Mouse (Mus musculus) hindbrain, postnatal 0 days (tissue): ENCODE measurements at regions not wholly inside any gene's neighbourhood (a gene's known extent, or its start where the extent isn't known, plus 50 kb on each side); places are given as distances from the start of the nearest gene placed in this dataset.

Experiments used
- ATAC-seq: fragments of 200-750 bp; cut with Nextera tagmentation; 2 replicates; pipeline ENCODE4 v1.8.0; 2017; ENCODE audit warnings: mild to moderate bottlenecking, moderate TSS enrichment, moderate library complexity
- DNase-seq: peaks from one replicate; pipeline ENCODE4 v3.0.0-alpha.2; 2015; ENCODE audit warnings: low spot score
- H3K27ac ChIP-seq: fragments of 300-500 bp; sonication (generic); 2 replicates; pipeline ENCODE4 v1.5.1; 2014; ENCODE audit warnings: mild to moderate bottlenecking
- H3K27me3 ChIP-seq: fragments of 300-500 bp; sonication (generic); 2 replicates; pipeline ENCODE4 v1.6.1; 2014; ENCODE audit warnings: low read length, mixed read lengths; ENCODE audit not compliant: insufficient read depth
- H3K36me3 ChIP-seq: fragments of 300-500 bp; sonication (generic); 2 replicates; pipeline ENCODE4 v1.6.1; 2014; ENCODE audit warnings: low read length, mixed read lengths; ENCODE audit not compliant: insufficient read depth
- H3K4me1 ChIP-seq: fragments of 300-500 bp; sonication (generic); 2 replicates; pipeline ENCODE4 v1.6.1; 2014; ENCODE audit warnings: antibody characterized with exemption, low read length, mixed read lengths; ENCODE audit not compliant: insufficient read depth
- H3K4me2 ChIP-seq: fragments of 300-500 bp; sonication (generic); 2 replicates; pipeline ENCODE4 v1.6.1; 2014; ENCODE audit warnings: low read depth, mild to moderate bottlenecking, low read length, moderate library complexity, mixed read lengths
- H3K4me3 ChIP-seq: fragments of 300-500 bp; sonication (generic); 2 replicates; pipeline ENCODE4 v1.5.1; 2014; ENCODE audit warnings: low read length
- H3K9ac ChIP-seq: fragments of 300-500 bp; sonication (generic); replicated peaks from 2 replicates; pipeline ENCODE4 v1.6.1; 2014; ENCODE audit warnings: mild to moderate bottlenecking, low read length, moderate library complexity, mixed read lengths
- H3K9me3 ChIP-seq: fragments of 300-500 bp; sonication (generic); 2 replicates; pipeline ENCODE4 v1.6.1; 2016; ENCODE audit warnings: low read length, mixed read lengths
- CTCF ChIP-seq: IDR thresholded peaks from 2 replicates; pipeline ENCODE4 v1.5.1; 2016; ENCODE audit warnings: antibody characterized with exemption, control low read depth, low read depth
- WGBS: fragments of 180-500 bp; shearing (Covaris S2); extraction: QIAGEN DNeasy Blood & Tissue Kit; methylation state at CpG from one replicate; pipeline ENCODE4 v1.1.7; 2014; 5-methylcytosine and 5-hydroxymethylcytosine counted together

- no peak for TF ChIP-seq CTCF
- Histone ChIP-seq H3K9ac (no peak overlapping the region), H3K27me3 (no peaks in the 10 kb centered on the region), H3K9me3 (no peaks in the 10 kb centered on the region), H3K4me3 (no peak overlapping the region), H3K4me2 (no peak overlapping the region), H3K4me1 (no peaks in the 10 kb centered on the region), H3K27ac (no peak overlapping the region), H3K36me3 (no peaks in the 10 kb centered on the region)
- DNase-seq: peak; percentile 47
- 0 out of 2 replicates have a peak, but pooled peaks have one; percentile 35 for ATAC-seq
- 50% methylated on average over 8 of the region's 8 CpGs for WGBS
These were observed 143.2 kb upstream of the Gm12830 start for GRCm38 (mm10) chr4:114678053-114678941.

- Histone ChIP-seq H3K9ac (no peak overlapping the region), H3K27me3 (no peaks in the 10 kb centered on the region), H3K9me3 (no peaks in the 10 kb centered on the region), H3K4me2 (no peak overlapping the region), H3K36me3 (no peaks in the 10 kb centered on the region), H3K4me1 (no peaks in the 10 kb centered on the region), H3K27ac (no peak overlapping the region), H3K4me3 (no peak overlapping the region)
- TF ChIP-seq CTCF: no peak
- 55% methylated on average over 6 of the region's 6 CpGs for WGBS
- no peak for DNase-seq
- ATAC-seq: no peak
These were observed 141.2 kb upstream of the Gm12830 start for GRCm38 (mm10) chr4:114680360-114680759.

- WGBS: 74% methylated on average over 7 of the region's 7 CpGs
- ATAC-seq: no peak
- DNase-seq: no peak
These were observed 138.6 kb upstream of the Gm12830 start for GRCm38 (mm10) chr4:114682955-114683354.

GRCm38 (mm10) chr4:114683696-114684095 is 137.8 kb upstream of the Gm12830 start:
- no peak overlapping the region for H3K9ac ChIP-seq
- no peaks in the 10 kb centered on the region for H3K9me3 ChIP-seq
- ATAC-seq: no peak

More at GRCm38 (mm10) chr4:114682955-114683354, 138.6 kb upstream of the Gm12830 start:
- H3K27ac ChIP-seq: no peak overlapping the region
- H3K27me3 ChIP-seq: no peaks in the 10 kb centered on the region; the same call in 1 of the 2 replicates
- H3K9me3 ChIP-seq: no peaks in the 10 kb centered on the region
- no peak overlapping the region for H3K9ac ChIP-seq
- no peaks in the 10 kb centered on the region for H3K36me3 ChIP-seq
- TF ChIP-seq CTCF: no peak
- no peak overlapping the region for H3K4me2 ChIP-seq
- no peak overlapping the region for H3K4me3 ChIP-seq
- H3K4me1 ChIP-seq: no peaks in the 10 kb centered on the region

GRCm38 (mm10) chr4:114684844-114685382 is 136.6 kb upstream of the Gm12830 start:
- ATAC-seq: no peak
- H3K36me3 ChIP-seq: no peaks in the 10 kb centered on the region
- H3K4me3 ChIP-seq: no peak overlapping the region
- no peak overlapping the region for H3K4me2 ChIP-seq
- TF ChIP-seq CTCF: no peak
- H3K9ac ChIP-seq: no peak overlapping the region
- WGBS: 67% methylated on average over 7 of the region's 7 CpGs
- no peak overlapping the region for H3K27ac ChIP-seq
- no peak for DNase-seq
- H3K27me3 ChIP-seq: no peaks in the 10 kb centered on the region; the same call in 1 of the 2 replicates
- H3K4me1 ChIP-seq: no peaks in the 10 kb centered on the region
- no peaks in the 10 kb centered on the region for H3K9me3 ChIP-seq

More at GRCm38 (mm10) chr4:114683696-114684095, 137.8 kb upstream of the Gm12830 start:
- no peaks in the 10 kb centered on the region; the same call in 1 of the 2 replicates for H3K27me3 ChIP-seq
- H3K4me1 ChIP-seq: no peaks in the 10 kb centered on the region
- TF ChIP-seq CTCF: no peak
- no peak overlapping the region for H3K27ac ChIP-seq
- no peak overlapping the region for H3K4me3 ChIP-seq
- no peaks in the 10 kb centered on the region for H3K36me3 ChIP-seq
- no peak overlapping the region for H3K4me2 ChIP-seq
- WGBS: 75% methylated on average over 5 of the region's 5 CpGs
- DNase-seq: no peak

- Histone ChIP-seq H3K9me3 (no peaks in the 10 kb centered on the region), H3K4me1 (no peaks in the 10 kb centered on the region), H3K4me2 (peak overlapping the region; percentile 31; the same call in 1 of the 2 replicates), H3K27me3 (no peaks in the 10 kb centered on the region; the same call in 1 of the 2 replicates), H3K27ac (no peak overlapping the region), H3K9ac (no peak overlapping the region), H3K4me3 (no peak overlapping the region), H3K36me3 (no peaks in the 10 kb centered on the region)
- ATAC-seq (peak; percentile 81), DNase-seq (peak; percentile 61)
- peak; percentile 65 for TF ChIP-seq CTCF
- 14% methylated on average over 11 of the region's 11 CpGs for WGBS
These were observed 136.1 kb upstream of the Gm12830 start for GRCm38 (mm10) chr4:114685454-114685853.
